Mouse (Mus musculus): Measurements from ENCODE around the gene Psmd8. TPM values are rescaled to one million over a fixed set of nuclear protein-coding genes. Genes with fewer than 3 reads are reported as not detected.
"Not testable (repeated sequence)": the region's sequence is repeated elsewhere in the genome, so short reads cannot be mapped to it uniquely, and the experiment has no call there.

Psmd8 gene
- polyA plus RNA-seq, 1 experiment from 2014 or later: 270 TPM

GRCm38 (mm10) chr7:29212199-29212765 lies 31.8 kb upstream of the Psmd8 start:
- Histone ChIP-seq H3K36me3 (ENCODE audit: insufficient read depth, low read length) (no peaks in the 10 kb centered on the region), H3K27ac (ENCODE audit: low read length) (peak overlapping the region; percentile 90; the same call in 1 of the 2 replicates), H3K4me2 (replicated peaks; ENCODE audit: low read depth, low read length) (peak overlapping the region; percentile 62), H3K9me3 (ENCODE audit: low read length) (peaks cover 19% of the 10 kb centered on the region), H3K9ac (replicated peaks; ENCODE audit: low read length) (peak overlapping the region; percentile 60; the same call in 1 of the 2 replicates), H3K27me3 (ENCODE audit: insufficient read depth, low read length) (no peaks in the 10 kb centered on the region), H3K4me3 (ENCODE audit: low read length) (peak overlapping the region; percentile 51), H3K4me1 (ENCODE audit: insufficient read depth, low read length) (peaks cover 14% of the 10 kb centered on the region; the same call in 1 of the 2 replicates)
- no peak for ATAC-seq (ENCODE audit: low FRiP score, low TSS enrichment)
- 18% methylated on average over 26 of the region's 26 CpGs for WGBS

DNA sequence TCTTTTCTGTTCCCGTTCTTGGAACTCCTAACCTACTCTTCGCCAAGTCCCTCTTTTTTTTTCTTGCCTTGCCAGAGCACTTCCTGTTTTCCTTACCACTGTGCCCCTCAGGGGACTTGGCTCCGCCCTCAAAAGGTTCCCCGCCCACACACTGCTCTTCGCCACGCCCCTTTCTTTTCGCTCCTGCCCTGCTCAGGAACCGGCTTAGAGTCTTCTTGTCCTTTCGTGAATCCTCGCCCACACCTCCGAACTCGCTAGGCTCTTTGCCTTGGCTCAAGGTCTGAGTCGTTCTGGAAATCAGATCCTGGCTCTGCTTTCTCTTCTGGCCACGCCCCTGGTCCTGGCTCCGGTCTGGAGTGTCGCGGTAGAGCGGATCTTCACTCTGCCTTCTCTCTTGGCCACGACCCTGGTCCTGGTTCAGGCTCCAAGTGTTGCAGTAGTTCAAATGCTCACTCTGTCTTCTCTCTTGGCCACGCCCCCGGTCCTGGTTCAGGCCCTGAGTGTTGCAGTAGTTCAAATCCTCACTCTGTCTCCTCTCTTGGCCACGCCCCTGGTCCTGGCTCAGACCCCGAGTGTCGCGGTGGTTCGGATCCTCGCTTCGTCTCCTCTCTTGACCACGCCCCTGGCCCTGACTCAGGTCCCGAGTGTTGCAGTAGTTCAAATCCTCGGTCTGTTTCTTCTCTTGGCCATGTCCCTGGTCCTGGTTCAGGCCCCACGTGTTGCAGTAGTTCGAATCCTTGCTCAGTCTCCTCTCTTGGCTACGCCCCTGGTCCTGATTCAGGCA lies 31.1 kb upstream of the Psmd8 start:
- Histone ChIP-seq H3K9ac (replicated peaks; ENCODE audit: low read length) (peak overlapping the region; percentile 60), H3K4me2 (replicated peaks; ENCODE audit: low read depth, low read length) (peak overlapping the region; percentile 62)
- peak; percentile 77 for ATAC-seq (ENCODE audit: low FRiP score, low TSS enrichment)

DNA sequence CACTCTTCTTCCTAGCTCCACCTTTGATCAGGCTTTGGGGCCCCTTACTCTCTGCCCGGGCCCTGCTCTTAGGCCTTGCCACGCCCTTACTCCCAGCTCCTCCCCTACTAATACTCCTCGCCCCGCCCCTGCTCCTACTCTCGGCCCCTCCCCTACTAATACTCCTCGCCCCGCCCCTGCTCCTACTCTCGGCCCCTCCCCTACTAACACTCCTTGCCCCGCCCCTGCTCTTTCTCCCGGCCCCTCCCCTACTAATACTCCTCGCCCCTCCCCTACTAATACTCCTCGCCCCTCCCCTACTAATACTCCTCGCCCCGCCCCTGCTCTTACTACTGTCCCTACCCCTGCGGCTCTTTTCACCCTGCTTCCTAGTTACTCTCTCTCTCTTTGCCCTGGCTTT lies 30.5 kb upstream of the Psmd8 start:
- H3K36me3 ChIP-seq (ENCODE audit: insufficient read depth, low read length); H3K9me3 ChIP-seq (ENCODE audit: low read length); H3K27me3 ChIP-seq (ENCODE audit: insufficient read depth, low read length): not testable (repeated sequence)
- peak overlapping the region; percentile 90 for H3K27ac ChIP-seq (ENCODE audit: low read length)
- H3K4me2 ChIP-seq (replicated peaks; ENCODE audit: low read depth, low read length): peak overlapping the region; percentile 62
- 0 out of 2 replicates have a peak overlapping the region, but pooled peaks have one; percentile 60 for H3K9ac ChIP-seq (replicated peaks; ENCODE audit: low read length)
- peak overlapping the region; percentile 51 for H3K4me3 ChIP-seq (ENCODE audit: low read length)
- H3K4me1 ChIP-seq (ENCODE audit: insufficient read depth, low read length): peaks cover 14% of the 10 kb centered on the region; the same call in 1 of the 2 replicates
- peak; percentile 32; the same call in 1 of the 2 replicates for ATAC-seq (ENCODE audit: low FRiP score, low TSS enrichment)
- 23% methylated on average over 13 of the region's 15 CpGs for WGBS

More for the DNA sequence above, 31.1 kb upstream of the Psmd8 start:
- Histone ChIP-seq H3K36me3 (ENCODE audit: insufficient read depth, low read length) (no peaks in the 10 kb centered on the region), H3K4me3 (ENCODE audit: low read length) (peak overlapping the region; percentile 51), H3K27ac (ENCODE audit: low read length) (peak overlapping the region; percentile 90), H3K4me1 (ENCODE audit: insufficient read depth, low read length) (peaks cover 14% of the 10 kb centered on the region; the same call in 1 of the 2 replicates), H3K27me3 (ENCODE audit: insufficient read depth, low read length) (no peaks in the 10 kb centered on the region), H3K9me3 (ENCODE audit: low read length) (peaks cover 15% of the 10 kb centered on the region)
- 5% methylated on average over 34 of the region's 34 CpGs for WGBS

DNA sequence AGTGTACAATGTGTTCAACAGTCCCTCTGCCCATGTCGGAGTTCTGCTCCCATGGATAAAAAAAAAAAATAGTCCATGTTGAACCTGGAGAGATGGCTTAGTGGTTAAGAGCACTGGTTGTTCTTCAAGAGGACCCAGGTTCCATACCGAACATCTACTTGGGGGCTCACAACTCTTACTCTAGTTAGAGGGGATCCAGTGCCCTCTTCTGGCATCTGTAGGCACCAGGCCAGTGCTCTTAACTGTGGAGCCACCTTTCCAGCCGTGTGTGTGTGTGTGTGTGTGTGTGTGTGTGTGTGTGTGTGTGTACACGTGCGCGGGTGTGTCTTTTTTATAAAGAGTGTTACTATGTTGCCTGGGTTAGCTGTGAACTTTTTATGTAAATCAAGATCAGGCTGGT lies 22.1 kb upstream of the Psmd8 start:
- ATAC-seq (ENCODE audit: low FRiP score, low TSS enrichment): no peak
- 85% methylated on average over 6 of the region's 6 CpGs for WGBS
- Histone ChIP-seq H3K4me3 (ENCODE audit: low read length) (no peak overlapping the region), H3K27ac (ENCODE audit: low read length) (no peak overlapping the region), H3K9ac (replicated peaks; ENCODE audit: low read length) (no peak overlapping the region), H3K4me2 (replicated peaks; ENCODE audit: low read depth, low read length) (no peak overlapping the region), H3K27me3 (ENCODE audit: insufficient read depth, low read length) (no peaks in the 10 kb centered on the region), H3K4me1 (ENCODE audit: insufficient read depth, low read length) (no peaks in the 10 kb centered on the region), H3K36me3 (ENCODE audit: insufficient read depth, low read length) (no peaks in the 10 kb centered on the region), H3K9me3 (ENCODE audit: low read length) (no peaks in the 10 kb centered on the region)

DNA sequence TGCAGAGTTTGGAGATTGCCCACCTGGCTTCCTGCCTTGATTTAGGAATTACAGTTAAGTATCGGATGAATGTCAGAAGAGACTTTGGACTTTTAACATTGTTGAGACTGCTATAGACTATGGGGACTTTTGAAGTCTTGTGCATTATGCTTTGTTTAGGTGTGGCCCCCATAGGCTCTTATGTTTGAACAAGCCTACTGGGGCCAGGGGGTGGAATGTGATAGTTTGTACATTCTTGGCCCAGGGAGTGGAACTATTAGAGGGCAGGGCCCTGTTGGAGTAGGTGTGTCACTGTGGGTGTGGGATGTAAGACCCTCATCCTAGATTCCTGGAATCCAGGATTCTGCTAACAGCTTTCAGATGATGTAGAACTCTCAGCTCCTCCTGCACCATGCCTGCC lies 13.7 kb upstream of the Psmd8 start:
- not testable (repeated sequence) for H3K4me1 ChIP-seq (ENCODE audit: insufficient read depth, low read length); H3K9me3 ChIP-seq (ENCODE audit: low read length); H3K9ac ChIP-seq (replicated peaks; ENCODE audit: low read length); H3K4me3 ChIP-seq (ENCODE audit: low read length); H3K36me3 ChIP-seq (ENCODE audit: insufficient read depth, low read length); H3K27me3 ChIP-seq (ENCODE audit: insufficient read depth, low read length); H3K27ac ChIP-seq (ENCODE audit: low read length); H3K4me2 ChIP-seq (replicated peaks; ENCODE audit: low read depth, low read length); ATAC-seq (ENCODE audit: low FRiP score, low TSS enrichment)
- 100% methylated on average over 1 of the region's 1 CpGs for WGBS

GRCm38 (mm10) chr7:29181323-29181722 lies 822 bp upstream of the Psmd8 start:
- H3K9ac ChIP-seq (replicated peaks; ENCODE audit: low read length); H3K27ac ChIP-seq (ENCODE audit: low read length); H3K36me3 ChIP-seq (ENCODE audit: insufficient read depth, low read length); H3K9me3 ChIP-seq (ENCODE audit: low read length); ATAC-seq (ENCODE audit: low FRiP score, low TSS enrichment); H3K4me3 ChIP-seq (ENCODE audit: low read length); H3K27me3 ChIP-seq (ENCODE audit: insufficient read depth, low read length); H3K4me2 ChIP-seq (replicated peaks; ENCODE audit: low read depth, low read length): not testable (repeated sequence)
- peaks cover 14% of the 10 kb centered on the region for H3K4me1 ChIP-seq (ENCODE audit: insufficient read depth, low read length)
- 79% methylated on average over 4 of the region's 4 CpGs for WGBS

DNA sequence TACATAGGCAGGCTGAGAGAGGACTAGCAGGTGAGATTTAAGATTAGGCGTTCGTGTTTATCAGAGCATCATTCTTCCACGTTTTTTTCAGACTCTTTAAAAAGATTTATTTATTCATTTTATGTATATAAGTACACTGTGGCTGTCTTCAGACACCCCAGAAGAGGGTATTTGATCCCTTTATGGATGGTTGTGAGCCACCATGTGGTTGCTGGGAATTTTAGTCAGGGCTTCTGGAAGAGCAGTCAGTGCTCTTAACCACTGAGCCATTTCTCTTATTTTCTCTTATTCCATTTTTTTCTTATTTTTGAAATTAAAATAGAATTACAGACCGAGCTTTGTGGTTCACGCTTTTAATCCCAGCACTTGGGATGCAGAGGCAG lies 344 bp upstream of the Psmd8 start:
- WGBS: 41% methylated on average over 5 of the region's 5 CpGs

DNA sequence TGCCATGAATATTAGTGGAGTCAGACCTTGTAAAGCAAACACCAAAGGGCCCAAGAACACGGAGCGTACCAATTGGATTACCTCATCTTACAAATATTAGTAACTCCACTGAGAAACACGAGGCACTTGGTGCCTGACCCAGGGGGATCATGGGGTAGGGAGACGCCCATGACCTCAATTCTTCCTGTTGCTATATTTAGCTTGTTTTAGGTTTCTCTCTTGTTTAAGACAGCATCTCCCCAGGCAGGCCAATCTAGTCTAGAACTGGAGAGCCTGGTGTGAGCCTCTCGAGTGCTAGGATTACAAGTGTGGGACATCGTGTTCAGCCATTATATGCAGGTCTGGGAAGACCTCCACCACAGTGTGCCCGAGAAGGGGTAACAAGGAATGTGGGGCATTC lies 1.2 kb downstream of the Psmd8 start:
- Histone ChIP-seq H3K9me3 (ENCODE audit: low read length) (no peaks in the 10 kb centered on the region), H3K4me2 (replicated peaks; ENCODE audit: low read depth, low read length) (peak overlapping the region; percentile 93), H3K9ac (replicated peaks; ENCODE audit: low read length) (peak overlapping the region; percentile 92), H3K4me1 (ENCODE audit: insufficient read depth, low read length) (peaks cover 14% of the 10 kb centered on the region), H3K27me3 (ENCODE audit: insufficient read depth, low read length) (no peaks in the 10 kb centered on the region), H3K27ac (ENCODE audit: low read length) (no peak overlapping the region; the same call in 1 of the 2 replicates), H3K36me3 (ENCODE audit: insufficient read depth, low read length) (peaks cover 25% of the 10 kb centered on the region), H3K4me3 (ENCODE audit: low read length) (peak overlapping the region; percentile 96)
- WGBS: 38% methylated on average over 7 of the region's 7 CpGs
- no peak for ATAC-seq (ENCODE audit: low FRiP score, low TSS enrichment)

More for the DNA sequence above, 344 bp upstream of the Psmd8 start:
- H3K36me3 ChIP-seq (ENCODE audit: insufficient read depth, low read length): peaks cover 11% of the 10 kb centered on the region
- H3K27me3 ChIP-seq (ENCODE audit: insufficient read depth, low read length): no peaks in the 10 kb centered on the region
- H3K4me3 ChIP-seq (ENCODE audit: low read length): peak overlapping the region; percentile 96
- no peak overlapping the region for H3K9ac ChIP-seq (replicated peaks; ENCODE audit: low read length)
- H3K27ac ChIP-seq (ENCODE audit: low read length): peak overlapping the region; percentile 29; the same call in 1 of the 2 replicates
- H3K4me2 ChIP-seq (replicated peaks; ENCODE audit: low read depth, low read length): peak overlapping the region; percentile 47
- H3K9me3 ChIP-seq (ENCODE audit: low read length): no peaks in the 10 kb centered on the region
- H3K4me1 ChIP-seq (ENCODE audit: insufficient read depth, low read length): peaks cover 14% of the 10 kb centered on the region
- no peak for ATAC-seq (ENCODE audit: low FRiP score, low TSS enrichment)

DNA sequence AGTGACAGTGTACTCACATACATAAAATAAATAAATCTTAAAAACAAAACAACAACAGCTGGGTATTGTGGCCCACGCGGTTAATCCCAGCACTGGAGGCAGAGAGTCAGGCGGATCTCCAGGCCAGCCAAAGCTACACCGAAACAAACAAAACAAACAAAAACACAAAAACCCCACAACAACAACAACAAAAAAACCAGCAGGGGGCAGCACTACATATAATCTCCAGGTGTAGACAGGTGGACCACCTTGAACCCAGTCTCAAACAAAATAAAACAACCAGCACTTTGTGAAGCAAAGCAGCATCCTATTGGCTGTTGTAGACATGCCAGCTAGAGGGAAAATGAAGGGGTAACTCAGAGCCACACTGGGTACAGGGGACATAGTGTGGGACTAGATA lies 2.4 kb downstream of the Psmd8 start:
- no peak overlapping the region for H3K4me3 ChIP-seq (ENCODE audit: low read length)
- WGBS: 85% methylated on average over 4 of the region's 4 CpGs
- no peak for ATAC-seq (ENCODE audit: low FRiP score, low TSS enrichment)
- H3K4me1 ChIP-seq (ENCODE audit: insufficient read depth, low read length): peaks cover 14% of the 10 kb centered on the region
- H3K27me3 ChIP-seq (ENCODE audit: insufficient read depth, low read length): peaks cover 8% of the 10 kb centered on the region
- H3K4me2 ChIP-seq (replicated peaks; ENCODE audit: low read depth, low read length): no peak overlapping the region
- no peak overlapping the region for H3K9ac ChIP-seq (replicated peaks; ENCODE audit: low read length)
- H3K9me3 ChIP-seq (ENCODE audit: low read length): no peaks in the 10 kb centered on the region
- peaks cover 33% of the 10 kb centered on the region for H3K36me3 ChIP-seq (ENCODE audit: insufficient read depth, low read length)
- H3K27ac ChIP-seq (ENCODE audit: low read length): no peak overlapping the region

Data from kidney, embryonic 16.5 days (tissue).